Mouse (Mus musculus): ENCODE results near the gene Pfn1. TPM values are rescaled to one million over a fixed set of nuclear protein-coding genes. Genes with fewer than 3 reads are reported as not detected.

Gene Pfn1
- polyA plus RNA-seq, 1 experiment: 265 TPM

- H3K4me1 ChIP-seq (ENCODE audit: control insufficient read depth, insufficient read depth, insufficient read length, low read length): peaks cover 8% of the 10 kb centered on the region
- H3K4me3 ChIP-seq (ENCODE audit: insufficient read depth, low read depth, low read length): no peak overlapping the region
- no peak overlapping the region for H3K27ac ChIP-seq (replicated peaks; ENCODE audit: low read depth, low read length)
Measured at GRCm38 (mm10) chr11:70643051-70643450, 11.4 kb downstream of the Pfn1 start.

DNA sequence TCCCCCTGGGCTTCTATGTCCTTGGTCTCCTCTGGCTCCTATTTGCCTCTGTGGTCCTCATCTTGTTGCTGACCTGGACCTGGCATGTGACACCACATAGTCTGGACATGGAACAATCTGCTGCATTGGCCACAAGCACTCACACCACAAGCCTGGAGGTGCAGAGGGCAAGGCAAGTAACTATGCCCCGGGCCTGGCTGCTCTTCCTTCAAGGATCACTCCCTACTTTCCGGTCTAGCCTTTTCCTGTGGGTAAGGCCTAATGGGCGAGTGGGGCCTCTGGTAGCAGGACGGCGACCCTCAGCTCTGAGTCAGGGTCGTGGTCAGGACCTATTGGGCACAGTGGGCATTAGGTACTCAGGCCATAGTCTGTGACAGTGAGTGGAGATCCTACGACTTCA lies 13.2 kb downstream of the Pfn1 start:
- H3K27ac ChIP-seq (replicated peaks; ENCODE audit: low read depth, low read length): no peak overlapping the region

DNA sequence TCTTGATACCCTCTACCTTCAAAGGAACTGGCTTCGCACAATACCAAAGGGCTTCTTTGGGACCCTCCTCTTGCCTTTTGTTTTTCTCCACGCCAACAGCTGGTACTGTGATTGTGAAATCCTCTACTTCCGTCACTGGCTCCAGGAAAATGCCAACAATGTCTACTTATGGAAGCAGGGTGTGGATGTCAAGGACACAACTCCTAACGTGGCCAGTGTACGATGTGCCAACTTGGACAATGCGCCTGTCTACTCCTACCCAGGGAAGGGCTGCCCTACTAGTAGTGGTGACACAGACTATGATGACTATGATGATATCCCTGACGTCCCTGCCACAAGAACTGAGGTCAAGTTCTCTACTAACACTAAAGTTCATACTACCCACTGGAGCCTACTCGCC lies 14.5 kb downstream of the Pfn1 start:
- no peaks in the 10 kb centered on the region for H3K4me1 ChIP-seq (ENCODE audit: control insufficient read depth, insufficient read depth, insufficient read length, low read length)
- H3K4me3 ChIP-seq (ENCODE audit: insufficient read depth, low read depth, low read length): no peak overlapping the region
- no peak overlapping the region for H3K27ac ChIP-seq (replicated peaks; ENCODE audit: low read depth, low read length)

More for the DNA sequence above, 13.2 kb downstream of the Pfn1 start:
- H3K4me1 ChIP-seq (ENCODE audit: control insufficient read depth, insufficient read depth, insufficient read length, low read length): peaks cover 7% of the 10 kb centered on the region
- H3K4me3 ChIP-seq (ENCODE audit: insufficient read depth, low read depth, low read length): no peak overlapping the region

DNA sequence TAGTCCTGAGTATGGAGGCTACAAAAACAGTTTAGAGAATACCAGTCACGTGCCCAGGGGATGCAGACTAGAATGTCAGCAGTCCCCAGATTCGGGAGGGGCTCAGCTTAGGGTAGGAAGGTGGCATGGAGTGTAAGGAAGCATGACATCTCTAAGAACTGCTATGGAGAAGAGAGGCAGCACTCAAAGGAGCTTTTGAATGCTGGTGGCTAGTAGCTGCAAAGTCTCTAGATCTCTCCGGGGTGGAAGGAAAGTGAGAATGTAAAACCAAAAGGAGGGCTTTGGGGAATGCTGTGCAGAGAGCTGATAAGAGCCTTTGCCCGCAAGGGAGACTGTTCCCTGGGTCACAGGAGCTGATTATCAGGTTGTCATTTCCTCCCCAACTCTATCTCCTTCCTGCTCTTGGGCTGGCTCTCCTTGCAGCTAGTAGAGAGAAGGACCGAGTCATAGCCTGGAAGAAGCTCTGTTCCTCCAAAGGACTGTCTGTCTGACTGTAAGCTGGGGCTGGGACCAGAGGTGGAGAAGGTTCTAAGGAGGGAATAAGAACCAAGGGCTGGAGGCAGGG lies 15.6 kb downstream of the Pfn1 start, which contains the start of gene Gp1ba:
TSS of gene Gp1ba (plus strand) at position 409 of the 565 bp plus-strand sequence.
- Histone ChIP-seq H3K4me3 (ENCODE audit: insufficient read depth, low read depth, low read length) (no peak within 1 kb of the TSS), H3K4me1 (ENCODE audit: control insufficient read depth, insufficient read depth, insufficient read length, low read length) (no peaks in the 10 kb centered on the region), H3K27ac (replicated peaks; ENCODE audit: low read depth, low read length) (no peak within 1 kb of the TSS)

GRCm38 (mm10) chr11:70638293-70638692 lies 16.2 kb downstream of the Pfn1 start:
- no peak overlapping the region for H3K4me3 ChIP-seq (ENCODE audit: insufficient read depth, low read depth, low read length)
- no peaks in the 10 kb centered on the region for H3K4me1 ChIP-seq (ENCODE audit: control insufficient read depth, insufficient read depth, insufficient read length, low read length)
- no peak overlapping the region for H3K27ac ChIP-seq (replicated peaks; ENCODE audit: low read depth, low read length)

- Histone ChIP-seq H3K4me3 (ENCODE audit: insufficient read depth, low read depth, low read length) (no peak overlapping the region), H3K4me1 (ENCODE audit: control insufficient read depth, insufficient read depth, insufficient read length, low read length) (no peaks in the 10 kb centered on the region), H3K27ac (replicated peaks; ENCODE audit: low read depth, low read length) (no peak overlapping the region)
Measured at GRCm38 (mm10) chr11:70637764-70638163, 16.7 kb downstream of the Pfn1 start.

DNA sequence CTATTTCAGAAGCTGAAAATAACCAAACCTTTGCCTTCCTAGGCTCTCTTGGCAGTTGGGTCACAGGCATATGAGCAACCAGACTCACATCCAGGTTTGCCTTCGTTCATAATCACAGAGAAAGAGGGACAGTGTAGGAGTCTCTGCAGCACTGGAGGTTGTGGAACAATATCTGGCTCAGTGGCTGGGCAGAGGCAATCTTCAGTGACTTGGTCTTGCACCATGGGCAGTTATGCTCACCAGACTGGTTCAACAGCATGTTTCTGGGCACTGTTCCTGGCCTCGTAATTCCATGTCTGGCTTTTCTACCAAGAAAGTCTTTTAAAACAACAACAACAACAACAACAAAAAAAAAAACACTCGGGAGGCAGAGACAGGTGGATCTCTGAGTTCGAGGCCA lies 18.8 kb downstream of the Pfn1 start:
- H3K4me3 ChIP-seq (ENCODE audit: insufficient read depth, low read depth, low read length): no peak overlapping the region
- no peaks in the 10 kb centered on the region for H3K4me1 ChIP-seq (ENCODE audit: control insufficient read depth, insufficient read depth, insufficient read length, low read length)

GRCm38 (mm10) chr11:70630129-70630528 lies 24.3 kb downstream of the Pfn1 start:
- Histone ChIP-seq H3K4me3 (ENCODE audit: insufficient read depth, low read depth, low read length) (no peak overlapping the region), H3K27ac (replicated peaks; ENCODE audit: low read depth, low read length) (no peak overlapping the region), H3K4me1 (ENCODE audit: control insufficient read depth, insufficient read depth, insufficient read length, low read length) (no peaks in the 10 kb centered on the region)

More for the DNA sequence above, 18.8 kb downstream of the Pfn1 start:
- H3K27ac ChIP-seq (replicated peaks; ENCODE audit: low read depth, low read length): no peak overlapping the region

DNA sequence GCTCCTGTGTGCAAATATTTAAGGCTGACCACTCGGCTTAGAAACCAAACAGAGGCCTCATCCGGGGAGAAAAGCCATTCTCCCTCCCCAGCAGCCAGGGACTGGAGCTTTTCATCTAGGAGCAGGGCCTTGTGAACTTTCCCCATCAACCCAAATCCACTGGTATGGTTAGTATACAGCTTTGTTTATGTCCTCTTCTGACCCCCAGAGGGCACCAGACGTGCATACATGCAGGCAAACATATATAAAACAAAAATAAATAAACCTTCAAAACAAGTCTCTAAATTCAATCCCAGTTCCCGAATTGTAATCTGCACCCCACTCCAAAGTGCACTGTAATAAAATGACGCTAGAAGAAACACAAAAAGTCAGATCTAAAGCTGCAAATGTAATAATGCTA lies 24.9 kb downstream of the Pfn1 start:
- no peak overlapping the region for H3K4me3 ChIP-seq (ENCODE audit: insufficient read depth, low read depth, low read length)
- H3K4me1 ChIP-seq (ENCODE audit: control insufficient read depth, insufficient read depth, insufficient read length, low read length): no peaks in the 10 kb centered on the region
- no peak overlapping the region for H3K27ac ChIP-seq (replicated peaks; ENCODE audit: low read depth, low read length)

DNA sequence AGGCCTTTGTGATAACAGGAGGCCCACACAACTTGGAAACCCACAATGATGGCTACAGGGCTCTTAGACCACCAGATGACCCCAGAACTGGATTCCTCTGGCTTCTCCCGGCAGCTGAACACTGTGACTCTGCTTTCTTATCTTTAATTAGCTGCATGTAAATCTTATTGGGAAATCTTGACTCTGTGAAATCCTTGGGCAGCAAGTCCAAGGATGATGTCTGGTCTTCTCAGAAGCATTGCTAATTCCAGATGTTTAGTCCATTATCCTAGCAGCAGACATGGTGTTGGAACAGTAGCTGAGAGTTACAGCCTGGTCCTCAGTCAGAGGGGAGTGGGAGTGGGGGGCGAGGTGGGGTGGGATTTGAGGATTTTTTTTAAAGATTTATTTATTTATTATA lies 26.0 kb downstream of the Pfn1 start:
- H3K4me3 ChIP-seq (ENCODE audit: insufficient read depth, low read depth, low read length): no peak overlapping the region
- H3K27ac ChIP-seq (replicated peaks; ENCODE audit: low read depth, low read length): no peak overlapping the region
- H3K4me1 ChIP-seq (ENCODE audit: control insufficient read depth, insufficient read depth, insufficient read length, low read length): no peaks in the 10 kb centered on the region

DNA sequence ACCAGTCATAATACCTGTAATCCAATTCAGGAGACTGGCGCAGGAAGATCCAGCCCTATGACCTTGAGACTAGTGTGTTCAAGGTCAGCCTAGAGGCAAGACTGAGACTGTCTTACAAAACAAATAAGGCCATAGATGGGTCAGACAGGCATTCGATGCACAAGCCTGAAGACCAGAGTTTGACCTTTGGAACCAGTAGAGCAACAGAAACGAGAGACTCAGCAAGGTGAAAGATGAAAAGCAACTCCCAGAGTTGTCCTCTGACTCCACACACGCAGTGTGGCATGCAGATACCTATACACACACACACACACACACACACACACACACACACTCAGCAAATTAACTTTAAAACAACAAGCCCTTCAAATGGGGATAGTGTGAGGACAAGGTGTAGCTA lies 27.6 kb downstream of the Pfn1 start:
- Histone ChIP-seq H3K27ac (replicated peaks; ENCODE audit: low read depth, low read length) (no peak overlapping the region), H3K4me3 (ENCODE audit: insufficient read depth, low read depth, low read length) (no peak overlapping the region), H3K4me1 (ENCODE audit: control insufficient read depth, insufficient read depth, insufficient read length, low read length) (no peaks in the 10 kb centered on the region)

- Histone ChIP-seq H3K4me1 (ENCODE audit: control insufficient read depth, insufficient read depth, insufficient read length, low read length) (no peaks in the 10 kb centered on the region), H3K4me3 (ENCODE audit: insufficient read depth, low read depth, low read length) (no peak overlapping the region), H3K27ac (replicated peaks; ENCODE audit: low read depth, low read length) (no peak overlapping the region)
Measured at GRCm38 (mm10) chr11:70625473-70625872, 29.0 kb downstream of the Pfn1 start.

DNA sequence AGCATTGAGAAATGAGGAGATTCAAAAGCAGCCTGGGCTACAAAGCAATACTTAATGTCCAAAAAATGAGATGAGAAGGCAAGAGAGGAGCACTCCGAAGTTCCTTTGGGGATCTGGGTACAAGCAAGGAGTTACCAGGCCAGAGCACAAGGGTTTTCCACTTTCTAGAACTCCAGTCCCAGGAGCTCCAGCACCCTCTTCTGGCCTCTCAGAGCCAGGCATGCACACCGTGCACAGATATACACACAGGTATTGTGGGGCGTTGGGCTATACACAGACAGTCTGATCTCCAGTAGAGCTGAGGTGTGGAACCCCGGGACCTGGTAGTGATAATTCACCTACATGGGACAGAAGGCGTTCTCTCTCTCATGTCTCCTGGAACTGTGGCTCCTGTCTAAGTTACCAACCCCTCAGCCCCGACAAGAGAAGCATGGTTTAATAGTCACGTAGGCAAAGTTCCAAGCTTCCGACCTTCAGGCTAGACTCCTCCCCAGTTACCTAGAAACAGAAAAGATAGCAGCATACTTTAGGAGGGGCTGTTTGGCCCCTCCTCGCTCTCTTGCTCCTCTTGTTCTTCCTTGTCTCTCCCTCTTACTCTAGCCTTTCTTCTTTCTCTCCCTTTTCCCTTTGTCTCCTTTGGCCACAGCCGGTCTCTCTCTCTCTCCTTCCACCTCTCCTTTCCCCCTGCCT lies 31.2 kb downstream of the Pfn1 start:
- Histone ChIP-seq H3K4me3 (ENCODE audit: insufficient read depth, low read depth, low read length) (no peak overlapping the region), H3K4me1 (ENCODE audit: control insufficient read depth, insufficient read depth, insufficient read length, low read length) (no peaks in the 10 kb centered on the region), H3K27ac (replicated peaks; ENCODE audit: low read depth, low read length) (no peak overlapping the region)

DNA sequence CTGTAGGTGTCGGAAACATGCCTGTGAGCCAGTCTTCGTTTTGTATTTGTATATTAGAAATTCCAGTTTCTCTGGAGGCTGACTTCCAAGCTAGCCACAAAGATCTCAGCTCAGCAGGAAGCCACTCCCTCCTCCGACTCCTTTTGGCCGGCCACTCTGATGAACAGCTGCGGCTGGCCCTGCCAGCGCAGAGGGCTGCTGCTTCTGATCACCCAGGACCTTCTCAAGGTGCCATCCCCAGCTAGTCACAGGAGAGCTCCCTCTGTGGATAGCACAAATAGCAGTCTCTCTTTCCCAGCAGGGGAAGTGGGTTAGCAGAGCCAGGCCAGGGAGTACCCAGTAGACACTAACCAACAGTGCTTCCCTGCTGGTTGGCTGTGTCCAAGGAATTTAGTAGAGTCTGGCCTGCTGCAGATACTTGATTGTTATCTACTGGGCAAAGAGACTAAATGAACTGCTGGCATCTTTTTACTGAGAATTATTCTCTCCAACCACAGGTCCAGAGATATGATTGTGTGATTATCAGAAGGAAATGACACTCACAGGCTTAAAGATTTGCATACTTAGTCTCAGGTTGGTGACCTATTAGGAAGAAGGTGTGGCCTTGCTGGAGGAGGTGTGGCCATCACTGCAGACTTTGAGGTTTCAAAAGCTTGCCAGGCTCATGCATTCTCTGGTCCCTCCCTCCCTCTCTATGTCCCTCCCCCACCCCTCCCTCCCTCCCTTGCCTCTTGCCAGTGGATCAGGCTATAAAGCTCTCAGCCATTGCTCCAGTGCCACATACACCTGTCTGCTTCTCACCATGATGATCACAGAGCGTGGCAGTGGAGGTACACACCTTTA lies 32.3 kb downstream of the Pfn1 start:
- Histone ChIP-seq H3K4me3 (ENCODE audit: insufficient read depth, low read depth, low read length) (no peak overlapping the region), H3K4me1 (ENCODE audit: control insufficient read depth, insufficient read depth, insufficient read length, low read length) (no peaks in the 10 kb centered on the region), H3K27ac (replicated peaks; ENCODE audit: low read depth, low read length) (no peak overlapping the region)

GRCm38 (mm10) chr11:70619101-70619500 lies 35.3 kb downstream of the Pfn1 start, which contains the start of gene Chrne:
Gene Chrne (minus strand): TSS chr11:70619216.
- no peak within 1 kb of the TSS for H3K4me3 ChIP-seq (ENCODE audit: insufficient read depth, low read depth, low read length)
- no peak within 1 kb of the TSS for H3K27ac ChIP-seq (replicated peaks; ENCODE audit: low read depth, low read length)
- H3K4me1 ChIP-seq (ENCODE audit: control insufficient read depth, insufficient read depth, insufficient read length, low read length): no peaks in the 10 kb centered on the region
